Mouse (Mus musculus): ENCODE data around the gene Jade1. TPM values are rescaled to one million over a fixed set of nuclear protein-coding genes. Genes with fewer than 3 reads are reported as not detected.

The Jade1 gene
- polyA plus RNA-seq, 1 experiment from 2014 or later = 13.1 TPM

DNA sequence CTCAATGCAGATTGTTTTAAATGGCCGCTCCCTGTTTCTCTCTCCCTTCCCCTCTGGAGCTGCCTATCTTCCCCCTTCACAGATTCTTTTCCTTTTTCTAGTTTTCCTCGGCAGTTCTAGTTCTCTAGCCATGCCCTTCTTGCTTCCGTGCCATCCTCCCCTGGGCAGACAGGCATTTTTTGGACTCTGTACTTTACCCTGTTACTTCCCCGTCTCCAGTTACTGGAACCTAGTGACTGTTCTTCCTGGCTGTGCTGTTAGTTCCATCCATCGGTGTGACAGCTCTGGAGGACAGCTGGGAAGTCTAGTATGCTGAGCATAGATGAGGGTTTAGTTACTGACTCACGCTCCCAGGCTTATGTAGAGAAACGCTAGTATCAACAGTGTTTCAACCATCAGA, 65.4 kb downstream of the Jade1 start:
- no peak for DNase-seq (ENCODE audit: low spot score)
- Histone ChIP-seq H3K9ac (replicated peaks; ENCODE audit: low read length) (no peak overlapping the region), H3K4me3 (ENCODE audit: low read depth, low read length) (no peak overlapping the region), H3K36me3 (replicated peaks; ENCODE audit: control insufficient read depth, insufficient read depth, low read depth, low read length) (no peaks in the 10 kb centered on the region), H3K4me2 (ENCODE audit: low read depth, low read length) (no peak overlapping the region), H3K27me3 (ENCODE audit: control insufficient read depth, insufficient read depth, low read length) (no peaks in the 10 kb centered on the region), H3K9me3 (replicated peaks; ENCODE audit: control insufficient read depth, low read length) (no peaks in the 10 kb centered on the region), H3K27ac (replicated peaks; ENCODE audit: low read depth, low read length) (no peak overlapping the region), H3K4me1 (ENCODE audit: control insufficient read depth, insufficient read depth, low read length) (no peaks in the 10 kb centered on the region)
- no peak for ATAC-seq (replicated peaks; ENCODE audit: insufficient number of reproducible peaks, low FRiP score, low TSS enrichment, low read depth)
- 81% methylated on average over 7 of the region's 7 CpGs for WGBS

DNA sequence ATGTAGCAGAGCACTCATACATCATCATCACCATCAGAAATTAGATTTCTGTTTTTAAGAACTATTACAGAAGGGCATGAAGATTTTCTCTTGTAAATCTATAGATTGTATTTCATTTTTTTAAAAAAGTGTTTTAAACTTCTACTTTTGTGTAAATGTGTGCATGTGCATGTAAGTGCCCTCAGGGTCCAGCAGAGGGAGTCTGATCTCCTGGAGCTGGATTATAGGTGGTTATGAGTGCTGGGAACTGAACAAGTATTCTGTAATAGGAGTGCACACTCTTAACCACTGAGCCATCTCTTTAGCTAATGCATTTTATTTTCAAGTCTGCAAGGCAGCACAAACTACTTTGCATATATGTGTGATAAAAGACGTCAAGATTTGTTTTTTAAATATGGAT, 100.1 kb downstream of the Jade1 start:
- Histone ChIP-seq H3K4me2 (ENCODE audit: low read depth, low read length) (no peak overlapping the region), H3K9me3 (replicated peaks; ENCODE audit: control insufficient read depth, low read length) (no peaks in the 10 kb centered on the region), H3K36me3 (replicated peaks; ENCODE audit: control insufficient read depth, insufficient read depth, low read depth, low read length) (no peaks in the 10 kb centered on the region), H3K27me3 (ENCODE audit: control insufficient read depth, insufficient read depth, low read length) (no peaks in the 10 kb centered on the region), H3K4me3 (ENCODE audit: low read depth, low read length) (no peak overlapping the region), H3K4me1 (ENCODE audit: control insufficient read depth, insufficient read depth, low read length) (no peaks in the 10 kb centered on the region), H3K9ac (replicated peaks; ENCODE audit: low read length) (no peak overlapping the region), H3K27ac (replicated peaks; ENCODE audit: low read depth, low read length) (no peak overlapping the region)
- WGBS = 93% methylated on average over 1 of the region's 1 CpGs
- ATAC-seq (replicated peaks; ENCODE audit: insufficient number of reproducible peaks, low FRiP score, low TSS enrichment, low read depth) (no peak), DNase-seq (ENCODE audit: low spot score) (no peak)

Other genes with a start within 250 kb of the Jade1 start
- 26.0 and 28.4 TPM in 2 replicates for gene Sclt1, start 186.8 kb downstream of the Jade1 start, polyA plus RNA-seq (2014; fragmentation: Nextera tagmentation; extraction: Ambion mirVana)
- gene D3Ertd751e, start 186.9 kb downstream of the Jade1 start, polyA plus RNA-seq (2014; fragmentation: Nextera tagmentation; extraction: Ambion mirVana) = 14.9 and 17.5 TPM in 2 replicates

Data from embryonic facial prominence, embryonic 11.5 days (tissue).